Mouse (Mus musculus) hindbrain, embryonic 10.5 days (tissue): ENCODE data around the gene D630003M21Rik. TPM values are rescaled to one million over a fixed set of nuclear protein-coding genes. Genes with fewer than 3 reads are reported as not detected.

Experiments used
- DNase-seq: peaks from one replicate; pipeline ENCODE4 v3.0.0-alpha.2; 2017; ENCODE audit warnings: low spot score
- H3K27ac ChIP-seq: fragments of 300-500 bp; sonication (generic); 2 replicates; pipeline ENCODE4 v1.5.1; 2016; ENCODE audit warnings: mild to moderate bottlenecking, moderate library complexity
- H3K27me3 ChIP-seq: fragments of 300-500 bp; sonication (generic); 2 replicates; pipeline ENCODE4 v1.6.1; 2016; ENCODE audit warnings: mild to moderate bottlenecking; ENCODE audit not compliant: poor library complexity, insufficient read depth, severe bottlenecking
- H3K36me3 ChIP-seq: fragments of 300-500 bp; sonication (generic); 2 replicates; pipeline ENCODE4 v1.6.1; 2016; ENCODE audit warnings: mild to moderate bottlenecking, moderate library complexity
- H3K4me1 ChIP-seq: fragments of 300-500 bp; sonication (generic); replicated peaks from 2 replicates; pipeline ENCODE4 v1.6.1; 2016; ENCODE audit warnings: mild to moderate bottlenecking
- H3K4me3 ChIP-seq: fragments of 300-500 bp; sonication (generic); 2 replicates; pipeline ENCODE4 v1.5.1; 2016; ENCODE audit warnings: mild to moderate bottlenecking, moderate library complexity
- H3K9me3 ChIP-seq: fragments of 300-500 bp; sonication (generic); 2 replicates; pipeline ENCODE4 v1.6.1; 2016; ENCODE audit warnings: mild to moderate bottlenecking, moderate library complexity
- WGBS: fragments of 180-500 bp; shearing (Covaris S2); methylation state at CpG from one replicate; pipeline ENCODE4 v1.1.7; 2016; 5-methylcytosine and 5-hydroxymethylcytosine counted together
- polyA plus RNA-seq: library from polyadenylated mRNA; unstranded; fragments of >200 nt; fragmentation: Nextera tagmentation; extraction: Ambion mirVana; gene quantifications from 2 replicates; pipeline ENCODE4 v1.2.1, GENCODE M21; 2016

Gene D630003M21Rik
- polyA plus RNA-seq, 1 experiment from 2014 or later = 4.9 TPM

DNA sequence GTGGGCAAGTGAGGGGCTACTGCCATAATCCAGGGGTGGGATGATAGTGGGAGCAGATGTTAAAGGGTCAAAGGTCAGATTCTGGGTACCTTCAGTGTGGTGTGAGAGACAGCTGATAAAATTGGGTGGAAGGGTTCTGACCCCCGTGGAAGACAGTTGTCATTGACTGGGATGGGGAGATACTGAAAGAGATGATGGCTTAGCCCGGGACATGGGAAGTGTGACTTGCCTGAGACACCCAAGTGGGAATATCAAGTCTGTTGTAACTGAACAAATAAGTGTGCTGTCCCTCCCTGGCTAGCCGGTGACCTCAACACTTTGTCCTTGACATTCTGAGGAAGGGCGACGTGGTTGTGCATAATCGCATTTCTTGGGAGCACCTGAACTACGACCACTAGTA, 59.3 kb downstream of the D630003M21Rik start:
- Histone ChIP-seq H3K9me3 (no peaks in the 10 kb centered on the region; the same call in 1 of the 2 replicates), H3K27me3 (no peaks in the 10 kb centered on the region), H3K4me1 (peaks cover 12% of the 10 kb centered on the region; the same call in 1 of the 2 replicates), H3K27ac (no peak overlapping the region), H3K4me3 (no peak overlapping the region), H3K36me3 (no peaks in the 10 kb centered on the region)
- 91% methylated on average over 7 of the region's 7 CpGs for WGBS
- DNase-seq = no peak

DNA sequence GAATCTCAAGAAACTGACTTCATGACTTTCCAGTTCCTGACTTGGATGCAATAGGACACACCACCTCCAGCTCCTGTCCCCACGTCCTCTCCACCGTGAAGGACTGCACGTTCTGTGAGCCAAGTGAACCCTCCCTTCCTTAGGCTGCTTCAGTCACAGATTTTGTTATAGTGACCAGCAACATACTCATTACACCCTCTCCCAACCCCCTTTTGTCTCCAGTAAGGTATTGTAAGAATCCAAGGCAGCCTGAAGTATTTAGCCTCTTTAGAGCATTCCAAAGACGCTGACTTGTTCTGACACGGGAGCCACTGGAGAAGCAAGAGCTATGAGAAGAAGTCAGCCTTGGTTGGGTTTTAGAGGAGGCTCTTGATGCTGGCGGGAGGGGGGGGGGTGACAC, 59.7 kb downstream of the D630003M21Rik start:
- H3K27me3 ChIP-seq = no peaks in the 10 kb centered on the region
- H3K4me3 ChIP-seq = no peak overlapping the region
- no peaks in the 10 kb centered on the region for H3K36me3 ChIP-seq
- no peaks in the 10 kb centered on the region; the same call in 1 of the 2 replicates for H3K9me3 ChIP-seq
- H3K4me1 ChIP-seq = peaks cover 10% of the 10 kb centered on the region; the same call in 1 of the 2 replicates
- DNase-seq = no peak
- WGBS = 85% methylated on average over 6 of the region's 6 CpGs
- no peak overlapping the region for H3K27ac ChIP-seq

DNA sequence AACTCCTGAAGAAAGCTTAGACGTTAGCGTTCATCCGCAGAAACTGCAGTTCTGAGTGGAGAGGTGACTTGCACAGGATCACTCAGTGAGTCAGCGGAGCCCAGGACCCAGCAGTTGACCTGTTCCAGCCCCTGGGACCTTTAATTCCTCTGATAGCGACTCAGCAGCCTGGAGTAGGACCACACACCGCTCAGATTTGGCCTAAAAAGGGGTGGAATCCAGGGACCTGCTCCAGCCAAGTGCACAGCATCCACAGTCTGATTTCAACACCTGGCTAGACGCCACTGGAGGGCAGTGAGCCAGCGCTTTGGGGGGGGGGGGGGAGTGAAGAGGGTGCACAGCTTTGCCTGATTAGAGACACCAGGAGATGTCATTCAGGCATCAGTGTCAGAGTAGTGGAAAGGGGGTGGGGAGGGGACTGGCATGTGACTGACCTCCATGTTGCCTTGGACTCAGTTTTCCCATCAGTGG, 60.2 kb downstream of the D630003M21Rik start:
- Histone ChIP-seq H3K9me3 (no peaks in the 10 kb centered on the region; the same call in 1 of the 2 replicates), H3K4me1 (peaks cover 10% of the 10 kb centered on the region; the same call in 1 of the 2 replicates), H3K4me3 (no peak overlapping the region), H3K36me3 (no peaks in the 10 kb centered on the region), H3K27ac (no peak overlapping the region), H3K27me3 (no peaks in the 10 kb centered on the region)
- no peak for DNase-seq
- 75% methylated on average over 8 of the region's 8 CpGs for WGBS

DNA sequence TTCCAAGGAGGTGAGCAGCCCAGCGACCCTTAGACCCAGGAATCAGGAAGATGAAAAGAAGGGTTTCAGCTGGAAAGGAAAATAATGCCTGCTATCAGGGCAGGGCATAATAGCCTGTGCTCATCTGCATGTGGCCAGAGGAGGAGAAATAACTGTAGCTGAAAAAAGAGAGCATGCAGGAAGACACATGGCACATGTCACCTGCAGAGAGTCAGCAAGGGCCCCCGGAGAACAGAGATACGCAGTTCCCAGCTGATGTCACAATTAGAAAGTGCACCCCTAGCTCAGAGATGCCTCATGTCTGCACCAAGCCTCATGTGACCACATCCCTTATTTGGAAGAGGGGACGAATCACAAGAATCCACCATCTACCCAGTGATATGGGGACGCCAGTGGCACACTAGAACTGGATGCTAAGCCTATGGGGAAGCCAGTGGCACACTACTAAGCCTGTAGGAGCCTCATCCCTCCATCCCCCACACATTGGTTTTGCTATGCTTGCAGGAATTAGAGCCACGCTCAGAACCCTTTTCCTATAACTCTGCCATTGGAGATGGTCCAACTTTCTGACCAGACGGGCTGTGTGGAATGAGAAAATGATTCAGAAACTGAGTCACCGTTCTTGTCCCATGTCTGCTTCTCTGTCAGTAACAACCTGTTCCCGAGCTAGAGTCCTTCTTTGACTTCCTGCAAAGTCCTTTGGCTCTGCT, 61.4 kb downstream of the D630003M21Rik start:
- H3K9me3 ChIP-seq = no peaks in the 10 kb centered on the region; the same call in 1 of the 2 replicates
- 83% methylated on average over 9 of the region's 9 CpGs for WGBS
- DNase-seq = no peak

DNA sequence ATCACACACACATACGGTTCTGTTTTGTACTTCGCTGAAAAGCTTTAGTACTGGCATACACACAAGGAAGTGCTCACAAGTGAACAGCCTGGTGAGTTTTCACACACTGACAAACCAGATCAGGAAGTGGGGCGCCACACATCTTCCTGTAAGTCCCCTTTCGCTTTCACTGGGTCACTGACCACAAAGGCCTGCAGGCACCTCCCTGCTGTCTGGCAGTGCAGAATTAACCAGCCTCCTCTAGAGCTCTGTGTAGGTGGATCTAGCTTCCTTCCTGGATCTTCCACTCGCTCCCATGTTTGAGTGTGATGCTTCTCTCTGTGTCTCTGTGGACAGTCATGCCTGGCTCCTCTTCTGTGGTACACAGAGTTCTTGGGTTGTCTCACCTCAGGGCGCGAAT, 62.4 kb downstream of the D630003M21Rik start:
- WGBS = 83% methylated on average over 7 of the region's 7 CpGs

More for the DNA sequence above, 61.4 kb downstream of the D630003M21Rik start:
- no peak overlapping the region for H3K4me3 ChIP-seq
- H3K36me3 ChIP-seq = no peaks in the 10 kb centered on the region
- H3K4me1 ChIP-seq = peaks cover 10% of the 10 kb centered on the region; the same call in 1 of the 2 replicates
- H3K27ac ChIP-seq = no peak overlapping the region
- no peaks in the 10 kb centered on the region for H3K27me3 ChIP-seq

DNA sequence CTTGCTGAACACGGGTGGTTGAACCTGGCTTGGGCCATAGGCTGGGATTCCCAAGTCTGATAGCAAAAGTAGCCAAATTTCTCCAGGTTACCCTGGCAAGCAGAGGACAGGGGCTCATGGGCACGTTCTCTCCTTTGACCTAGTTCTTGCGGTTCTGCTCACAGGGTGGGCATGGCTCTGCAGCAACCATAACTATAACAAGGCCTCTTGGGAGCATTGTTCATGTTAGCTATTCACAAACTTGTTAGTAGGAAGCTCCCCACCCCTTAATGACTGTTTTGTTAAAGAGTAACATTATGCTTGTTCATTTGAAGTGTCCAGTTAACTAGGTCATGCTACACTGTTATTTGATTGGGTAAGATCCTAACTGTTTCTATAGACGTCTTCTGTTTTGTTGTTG, 63.2 kb downstream of the D630003M21Rik start:
- Histone ChIP-seq H3K4me1 (peaks cover 14% of the 10 kb centered on the region), H3K9me3 (no peaks in the 10 kb centered on the region; the same call in 1 of the 2 replicates), H3K36me3 (no peaks in the 10 kb centered on the region), H3K27ac (no peak overlapping the region), H3K4me3 (no peak overlapping the region), H3K27me3 (no peaks in the 10 kb centered on the region)
- 86% methylated on average over 4 of the region's 4 CpGs for WGBS
- no peak for DNase-seq

More for the DNA sequence above, 62.4 kb downstream of the D630003M21Rik start:
- DNase-seq = no peak
- H3K27ac ChIP-seq = no peak overlapping the region
- H3K4me1 ChIP-seq = peaks cover 10% of the 10 kb centered on the region; the same call in 1 of the 2 replicates
- H3K27me3 ChIP-seq = no peaks in the 10 kb centered on the region
- H3K9me3 ChIP-seq = no peaks in the 10 kb centered on the region
- H3K36me3 ChIP-seq = no peaks in the 10 kb centered on the region
- no peak overlapping the region for H3K4me3 ChIP-seq

DNA sequence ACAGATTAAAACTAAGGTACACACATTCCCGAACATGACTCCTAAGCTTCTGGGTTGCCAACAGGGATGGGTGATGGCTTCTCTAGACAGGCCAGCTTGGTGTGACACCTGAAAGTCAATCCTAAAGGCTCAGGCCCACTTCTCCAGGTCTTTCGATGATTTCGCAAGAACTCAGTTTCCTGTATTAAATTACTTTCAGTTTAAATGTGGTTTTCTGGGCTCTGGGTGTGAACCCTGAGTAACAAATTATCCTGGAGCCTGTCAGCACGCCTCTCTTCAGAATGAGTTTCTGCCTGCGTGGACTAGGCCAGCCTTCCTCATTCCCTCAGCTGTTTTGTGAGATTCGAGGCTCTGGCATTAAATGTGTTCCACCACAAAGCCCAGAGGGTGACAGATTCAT, 66.0 kb downstream of the D630003M21Rik start:
- WGBS = 82% methylated on average over 6 of the region's 6 CpGs
- Histone ChIP-seq H3K36me3 (no peaks in the 10 kb centered on the region), H3K27ac (no peak overlapping the region), H3K27me3 (no peaks in the 10 kb centered on the region; the same call in 1 of the 2 replicates), H3K4me3 (no peak overlapping the region), H3K9me3 (no peaks in the 10 kb centered on the region; the same call in 1 of the 2 replicates), H3K4me1 (peaks cover 31% of the 10 kb centered on the region)
- no peak for DNase-seq

DNA sequence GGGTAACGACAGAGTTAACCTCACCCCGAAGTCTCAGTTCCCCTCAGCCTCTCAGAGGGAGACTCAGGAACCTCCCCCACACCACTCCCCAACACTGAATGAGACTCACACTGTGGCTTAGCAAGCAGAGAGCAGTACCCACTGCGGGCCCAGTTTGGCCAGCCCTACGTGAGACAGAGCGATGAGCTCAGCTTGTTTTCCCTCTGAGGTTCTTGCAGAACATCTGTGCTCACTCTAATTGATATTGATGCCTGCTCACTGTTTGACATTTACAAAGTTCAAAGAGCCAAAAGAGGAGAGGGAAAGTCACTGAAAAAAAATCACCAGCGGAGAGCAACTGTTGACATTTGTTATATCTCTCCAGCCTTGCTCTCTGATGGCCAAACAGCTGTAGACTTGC, 67.3 kb downstream of the D630003M21Rik start:
- no peaks in the 10 kb centered on the region; the same call in 1 of the 2 replicates for H3K9me3 ChIP-seq
- H3K36me3 ChIP-seq = no peaks in the 10 kb centered on the region
- peaks cover 28% of the 10 kb centered on the region for H3K4me1 ChIP-seq
- no peaks in the 10 kb centered on the region; the same call in 1 of the 2 replicates for H3K27me3 ChIP-seq
- no peak overlapping the region for H3K27ac ChIP-seq
- no peak overlapping the region for H3K4me3 ChIP-seq
- no peak for DNase-seq
- WGBS = 88% methylated on average over 6 of the region's 6 CpGs

DNA sequence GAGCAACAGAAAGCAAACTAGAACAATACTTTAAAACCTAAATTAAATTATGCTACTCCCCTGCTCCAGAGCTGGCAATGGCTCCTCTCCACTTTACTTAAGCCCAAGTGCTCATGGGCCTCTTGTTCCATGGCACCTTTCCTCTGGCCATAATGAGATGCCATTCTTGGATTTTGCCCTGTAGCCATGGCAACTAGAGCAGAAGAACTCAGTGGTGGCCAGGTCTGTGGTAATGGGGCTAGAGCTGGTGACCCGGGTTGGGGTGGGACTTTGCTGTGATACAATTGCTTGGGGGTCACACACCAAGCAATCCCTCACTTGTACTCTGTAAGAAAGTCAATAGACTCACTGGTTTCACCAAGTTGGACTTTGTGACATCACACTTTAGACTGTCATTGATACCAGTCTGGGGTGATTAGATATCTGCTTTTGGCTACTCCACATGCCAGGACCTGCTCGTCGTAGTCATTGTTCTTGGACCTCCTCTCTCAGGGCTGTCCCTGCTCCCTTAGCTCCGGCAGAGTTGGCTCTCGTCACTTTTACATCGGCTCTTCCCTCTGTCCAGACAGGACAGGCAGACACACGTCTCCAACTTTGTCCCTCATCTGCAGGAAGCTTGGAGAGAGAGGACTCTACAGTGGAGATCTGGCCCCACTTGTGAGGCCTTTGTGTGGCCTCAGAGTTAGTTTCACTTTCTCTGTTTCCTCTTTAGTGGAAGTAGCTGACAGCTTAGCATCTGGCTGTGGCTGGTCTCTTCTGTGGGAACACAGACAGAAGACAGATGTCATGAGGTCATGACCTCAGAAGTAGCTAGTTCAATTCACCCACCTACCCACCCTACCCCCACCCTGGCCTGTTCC, 69.4 kb downstream of the D630003M21Rik start:
- Histone ChIP-seq H3K27me3 (no peaks in the 10 kb centered on the region; the same call in 1 of the 2 replicates), H3K4me1 (peaks cover 32% of the 10 kb centered on the region), H3K4me3 (no peak overlapping the region), H3K27ac (peak overlapping the region; percentile 78), H3K9me3 (no peaks in the 10 kb centered on the region; the same call in 1 of the 2 replicates), H3K36me3 (no peaks in the 10 kb centered on the region)
- 37% methylated on average over 7 of the region's 7 CpGs for WGBS
- DNase-seq = peak; percentile 23

DNA sequence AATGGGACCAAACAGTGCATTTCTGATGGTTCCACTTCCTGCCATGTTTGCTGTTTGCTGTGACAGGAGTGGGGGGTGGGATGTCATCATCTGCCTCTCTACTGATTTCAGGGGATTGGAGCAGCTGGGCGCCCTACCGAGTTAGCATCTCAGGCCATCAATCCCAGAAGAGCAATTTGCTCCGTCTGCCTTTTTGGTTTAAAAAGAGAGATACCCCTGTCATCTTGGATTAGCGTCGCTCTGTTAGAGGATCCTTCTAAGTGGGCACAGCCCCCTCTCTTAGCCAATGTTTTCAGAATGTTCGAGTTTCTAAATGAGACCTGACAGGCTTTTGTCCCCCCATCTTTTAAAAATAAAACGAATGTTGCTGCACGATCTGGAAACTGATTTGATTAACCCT, 71.4 kb downstream of the D630003M21Rik start:
- H3K4me1 ChIP-seq = peaks cover 52% of the 10 kb centered on the region

DNA sequence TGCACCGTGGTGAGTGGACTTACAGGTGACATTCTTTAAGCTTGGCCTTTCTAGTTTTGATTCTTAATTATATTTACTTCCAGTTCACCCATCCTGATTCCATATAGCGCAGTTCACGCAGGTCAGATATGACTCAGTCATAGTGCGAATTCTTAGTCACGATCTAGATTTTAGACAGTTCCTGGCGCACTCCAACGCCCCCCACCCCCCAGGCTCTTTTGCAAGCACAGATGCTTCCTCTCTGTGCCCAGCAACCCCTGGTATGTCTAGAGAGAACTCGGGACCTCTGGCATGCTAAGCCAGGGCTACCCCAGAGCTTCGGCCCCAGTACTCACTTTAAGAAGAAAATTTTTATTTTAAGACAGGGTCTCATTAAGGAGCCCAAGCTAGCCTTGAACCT, 72.5 kb downstream of the D630003M21Rik start:
- Histone ChIP-seq H3K27ac (no peak overlapping the region), H3K27me3 (no peaks in the 10 kb centered on the region; the same call in 1 of the 2 replicates)
- WGBS = 90% methylated on average over 9 of the region's 9 CpGs

More for the DNA sequence above, 71.4 kb downstream of the D630003M21Rik start:
- no peaks in the 10 kb centered on the region; the same call in 1 of the 2 replicates for H3K27me3 ChIP-seq
- no peak for DNase-seq
- no peaks in the 10 kb centered on the region; the same call in 1 of the 2 replicates for H3K9me3 ChIP-seq
- WGBS = 72% methylated on average over 8 of the region's 8 CpGs
- peak overlapping the region; percentile 29; the same call in 1 of the 2 replicates for H3K27ac ChIP-seq
- H3K36me3 ChIP-seq = no peaks in the 10 kb centered on the region
- no peak overlapping the region for H3K4me3 ChIP-seq

DNA sequence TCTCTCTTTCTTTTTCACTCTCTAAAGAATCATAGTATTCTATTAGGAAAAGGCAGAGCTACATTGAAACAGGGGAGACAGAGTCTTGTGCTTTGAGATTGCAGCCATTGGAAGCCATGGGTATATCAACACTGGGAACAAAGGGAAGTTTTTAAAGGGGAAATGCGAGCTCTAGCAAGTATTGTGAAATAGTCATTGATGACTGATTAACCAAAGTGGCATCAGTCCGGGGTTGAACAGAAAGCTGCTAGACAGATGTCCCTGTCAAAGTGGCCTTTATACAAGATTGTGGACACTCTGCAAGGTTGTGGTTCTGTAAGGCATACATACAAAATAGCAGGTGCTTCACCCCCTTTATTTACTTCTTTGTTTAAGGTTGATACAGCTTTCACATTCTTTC, 73.4 kb downstream of the D630003M21Rik start:
- WGBS = 77% methylated on average over 2 of the region's 2 CpGs
- DNase-seq = no peak
- Histone ChIP-seq H3K4me1 (peaks cover 56% of the 10 kb centered on the region), H3K27ac (no peak overlapping the region), H3K36me3 (no peaks in the 10 kb centered on the region), H3K27me3 (no peaks in the 10 kb centered on the region; the same call in 1 of the 2 replicates), H3K4me3 (no peak overlapping the region), H3K9me3 (peaks cover 7% of the 10 kb centered on the region)

More for the DNA sequence above, 72.5 kb downstream of the D630003M21Rik start:
- no peak for DNase-seq
- Histone ChIP-seq H3K4me3 (no peak overlapping the region), H3K9me3 (no peaks in the 10 kb centered on the region; the same call in 1 of the 2 replicates), H3K4me1 (peaks cover 60% of the 10 kb centered on the region), H3K36me3 (no peaks in the 10 kb centered on the region)
